Mouse (Mus musculus): ENCODE data around the gene Hivep3.

DNA sequence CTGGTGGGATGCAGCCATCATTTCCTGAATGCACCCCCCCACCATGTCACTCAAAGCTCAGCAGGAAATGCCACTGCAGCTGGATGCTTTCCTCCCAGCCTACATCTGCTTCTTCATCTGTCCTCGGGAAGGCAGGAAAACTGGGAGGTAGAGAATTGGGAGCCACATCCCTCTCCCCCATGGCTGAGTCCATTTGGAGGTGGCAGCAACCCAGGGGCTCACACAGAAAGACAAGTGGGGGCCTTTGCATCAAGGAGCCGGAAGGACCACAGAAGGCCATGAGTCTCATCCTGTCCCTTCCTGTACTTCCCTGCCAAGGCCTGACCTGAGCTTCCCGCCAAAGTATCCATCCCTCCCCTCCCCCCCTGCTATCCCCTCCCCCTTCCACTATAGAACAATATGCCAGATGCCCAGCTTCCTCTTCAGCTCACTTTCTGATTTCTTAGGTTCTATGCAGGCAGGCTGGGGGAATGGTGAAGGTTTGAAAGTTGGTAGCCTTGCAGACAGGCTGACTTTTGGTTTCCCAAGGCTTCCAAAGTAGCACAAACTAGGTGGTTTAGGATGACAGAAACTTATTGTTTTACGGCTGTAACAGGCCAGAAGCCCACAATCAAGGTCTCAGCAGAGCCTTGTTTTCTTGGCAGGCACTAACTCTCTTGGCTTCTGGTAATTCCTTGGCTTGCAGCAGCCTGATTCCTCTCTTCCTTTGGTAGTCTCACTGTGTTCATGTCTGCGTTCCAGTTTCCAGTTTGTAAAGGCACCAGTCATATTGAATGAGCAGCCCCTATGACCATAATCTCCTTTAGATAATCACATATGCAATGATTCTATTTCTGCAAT is 46.2 kb downstream of the Hivep3 start:
- TF ChIP-seq USF1 (IDR thresholded peaks at IDR 0.05; ENCODE audit: low read depth, low read length) (no peak), CTCF (IDR thresholded peaks at IDR 0.05 in 2 of 3, conservative IDR thresholded peaks at IDR 0.05 in 1 of 3; ENCODE audit: control insufficient read depth in 1 of 3, insufficient read depth in 1 of 3, low read depth in 2 of 3, low read length in 3 of 3, poor library complexity in 1 of 3, severe bottlenecking in 1 of 3) (no peak), ZNF384 (IDR thresholded peaks at IDR 0.05; ENCODE audit: low read depth, low read length) (no peak), MAX (IDR thresholded peaks at IDR 0.05; ENCODE audit: low read length) (no peak)

All from MEL (cell line).